ENCODE assay signal across 23 mouse cellular contexts in the genomic region with DNA sequence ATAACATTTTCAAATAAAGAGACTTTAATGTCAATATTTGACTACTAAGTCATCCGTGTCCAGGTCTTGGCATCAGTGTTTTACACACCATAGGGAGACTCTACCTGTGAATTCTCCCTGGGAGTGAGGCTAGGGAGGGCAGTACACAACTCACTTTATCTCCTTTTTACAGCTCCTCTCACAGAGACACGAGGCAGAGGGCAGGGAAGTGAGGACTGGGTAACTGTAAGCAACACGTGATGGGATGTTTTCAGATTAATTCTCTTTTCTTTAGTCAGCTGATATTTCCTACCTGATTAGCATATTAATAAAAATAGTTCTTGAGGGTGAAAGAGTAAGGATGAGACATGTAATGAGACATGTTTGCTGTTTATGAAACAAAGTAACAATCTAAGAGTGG. TPM values are rescaled to one million over a fixed set of nuclear protein-coding genes. Genes with fewer than 3 reads are reported as not detected.
DNase-seq lines count a peak whose midpoint lies in the region; TF ChIP-seq lines count a peak whose summit lies in the region.
"Had no signal": no experiment of that assay in that cellular context is flagged by ENCODE, and none has a peak within 500 bp of the region (broad histone marks: within the 10 kb centered on the region; RNA-seq: fewer than 3 reads in every experiment).

No protein-coding gene starts in this region.

- TF ChIP-seq CTCF in bone marrow macrophage, adult 2 months (IDR thresholded peaks at IDR 0.05; ENCODE audit: low read depth, low read length), result no peak

- no peak overlapping the region for H3K4me3 ChIP-seq in bone marrow macrophage, adult 2 months (ENCODE audit: insufficient read depth, low read length)
- H3K4me3 ChIP-seq: embryonic facial prominence, embryonic 12.5 days; embryonic facial prominence, embryonic 15.5 days; erythroblast, embryonic 14.5 days; forebrain, embryonic 12.5 days; forebrain, embryonic 15.5 days; heart, adult 2 months; hindbrain, embryonic 12.5 days; hindbrain, embryonic 15.5 days had no signal

- peaks cover 25% of the 10 kb centered on the region for H3K4me1 ChIP-seq in bone marrow macrophage, adult 2 months (ENCODE audit: control insufficient read depth, insufficient read depth, low read length)
- H3K4me1 ChIP-seq: embryonic facial prominence, embryonic 12.5 days; embryonic facial prominence, embryonic 15.5 days; forebrain, embryonic 12.5 days; forebrain, embryonic 15.5 days; hindbrain, embryonic 12.5 days; hindbrain, embryonic 15.5 days had no signal

- peak overlapping the region; percentile 19; the same call in 1 of the 2 replicates for H3K27ac ChIP-seq in bone marrow macrophage, adult 2 months (ENCODE audit: insufficient read depth, low read depth, low read length)
- H3K27ac ChIP-seq: embryonic facial prominence, embryonic 12.5 days; embryonic facial prominence, embryonic 15.5 days; forebrain, embryonic 12.5 days; forebrain, embryonic 15.5 days; heart, adult 2 months; hindbrain, embryonic 12.5 days; hindbrain, embryonic 15.5 days had no signal

- peak; percentile 10 for DNase-seq in heart, adult 11 months
- no peak for DNase-seq in heart, adult 8-10 months (ENCODE audit: low spot score)
- peak; percentile 27 for DNase-seq in kidney, adult 9 months
- no peak for DNase-seq in kidney, postnatal 25 days
- DNase-seq in cerebellum, adult 9-11 months, result no peak
- DNase-seq: adrenal gland, adult 8-10 months; adrenal gland, postnatal 25 days; cerebellum, adult 18-20 months; cerebellum, adult 9-10 months; cerebellum, postnatal 25 days; gastrocnemius, postnatal 25 days; heart, adult 2 months had no signal

- no peak for TF ChIP-seq POLR2A in bone marrow macrophage, adult 2 months (IDR thresholded peaks at IDR 0.05; ENCODE audit: borderline replicate concordance, low read depth, low read length)

RNA-seq across cellular contexts. Expression of gene Cdkn2b, which starts 51.8 kb away (rescaled TPM):
- total RNA-seq in heart, adult 8-10 months (2022), result 1 to 10 TPM in 1 of 4 experiments, under 1 TPM in 3; 0.50 to 1.9 (median 0.71) TPM
- polyA plus RNA-seq in bone marrow macrophage, adult 2 months (2012; ENCODE audit: insufficient read depth, insufficient read length, missing spikeins), result not detected in 2 replicates
- total RNA-seq: common myeloid progenitor, adult 5-6 weeks; hematopoietic stem cell, adult 5-6 weeks had no signal
- polyA plus RNA-seq: erythroblast, embryonic 14.5 days; G1E had no signal

Comparison
In these comparisons a context has a peak if more than half of its experiments do, and no peak if none do; other contexts are left out.
1. DNase-seq: peak in heart, adult 11 months (single experiment) and kidney, adult 9 months (single experiment); none in heart, adult 8-10 months (single experiment), kidney, postnatal 25 days (0 of 2) and cerebellum, adult 9-11 months (single experiment).